Mouse (Mus musculus): ENCODE results near the gene Gpr39. TPM values are rescaled to one million over a fixed set of nuclear protein-coding genes. Genes with fewer than 3 reads are reported as not detected.

The Gpr39 gene
- polyA plus RNA-seq, 1 experiment from 2014 or later, result 4.9 TPM

DNA sequence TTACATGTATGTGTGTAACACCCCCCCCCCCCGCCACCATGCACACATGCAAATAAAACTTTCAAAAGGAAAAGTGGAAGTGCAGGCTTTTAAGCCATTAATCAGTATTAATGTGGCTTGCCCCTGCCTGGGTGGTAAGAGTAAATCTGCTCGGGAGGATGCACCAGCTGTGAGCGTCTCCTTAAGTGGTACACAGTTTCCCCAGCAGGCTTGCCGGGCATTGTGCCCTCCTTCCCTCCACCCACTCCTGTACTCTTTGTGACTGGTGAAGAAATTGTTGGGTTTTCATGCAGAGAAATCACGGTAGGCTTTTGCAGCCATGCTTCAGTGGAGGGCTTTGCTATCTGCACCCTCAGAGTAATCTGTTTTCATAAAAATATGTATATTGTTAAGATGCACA is 181.8 kb downstream of the Gpr39 start:
- H3K9me3 ChIP-seq (ENCODE audit: control insufficient read depth, low read length), result no peaks in the 10 kb centered on the region
- H3K27ac ChIP-seq (ENCODE audit: low read depth, low read length), result no peak overlapping the region
- H3K9ac ChIP-seq (ENCODE audit: low read depth, low read length), result no peak overlapping the region
- H3K4me2 ChIP-seq, result no peak overlapping the region
- H3K4me3 ChIP-seq (ENCODE audit: low read depth, low read length), result no peak overlapping the region
- ATAC-seq (replicated peaks; ENCODE audit: low FRiP score) (no peak), DNase-seq (ENCODE audit: low spot score) (no peak)
- no peaks in the 10 kb centered on the region for H3K27me3 ChIP-seq (replicated peaks; ENCODE audit: control insufficient read depth, insufficient read depth, low read length)
- no peaks in the 10 kb centered on the region for H3K36me3 ChIP-seq (ENCODE audit: control insufficient read depth, insufficient read depth, low read length)
- 76% methylated on average over 5 of the region's 5 CpGs for WGBS
- H3K4me1 ChIP-seq (replicated peaks; ENCODE audit: control insufficient read depth, insufficient read depth, low read length), result no peaks in the 10 kb centered on the region

- no peak for ATAC-seq (replicated peaks; ENCODE audit: low FRiP score)
Measured at GRCm38 (mm10) chr1:125870056-125870455, 193.3 kb downstream of the Gpr39 start.

DNA sequence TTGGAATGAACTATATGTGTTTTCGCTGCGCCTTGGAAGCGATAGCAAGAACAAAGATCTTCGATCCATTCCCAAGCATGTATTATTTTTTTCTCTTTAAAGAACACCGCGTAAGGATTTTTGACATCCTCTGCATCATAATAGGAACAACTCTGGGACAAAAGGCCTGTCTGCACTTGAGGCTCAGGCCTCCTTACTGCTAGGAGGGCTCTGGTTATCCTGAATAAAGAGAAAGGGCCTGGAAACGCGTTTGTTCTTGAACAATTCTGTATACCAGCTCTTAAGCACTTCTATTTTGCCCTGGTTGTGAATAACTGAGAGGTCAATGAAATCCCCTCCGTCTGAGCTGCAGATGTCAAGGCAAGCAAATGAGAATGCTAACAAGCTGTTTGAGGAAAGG is 216.4 kb downstream of the Gpr39 start:
- no peak overlapping the region for H3K4me2 ChIP-seq
- H3K9me3 ChIP-seq (ENCODE audit: control insufficient read depth, low read length), result no peaks in the 10 kb centered on the region
- H3K9ac ChIP-seq (ENCODE audit: low read depth, low read length), result no peak overlapping the region
- no peak overlapping the region for H3K27ac ChIP-seq (ENCODE audit: low read depth, low read length)
- no peak overlapping the region for H3K4me3 ChIP-seq (ENCODE audit: low read depth, low read length)
- no peaks in the 10 kb centered on the region for H3K4me1 ChIP-seq (replicated peaks; ENCODE audit: control insufficient read depth, insufficient read depth, low read length)
- DNase-seq (ENCODE audit: low spot score), result no peak
- H3K36me3 ChIP-seq (ENCODE audit: control insufficient read depth, insufficient read depth, low read length), result no peaks in the 10 kb centered on the region
- ATAC-seq (replicated peaks; ENCODE audit: low FRiP score), result no peak
- 87% methylated on average over 9 of the region's 9 CpGs for WGBS
- H3K27me3 ChIP-seq (replicated peaks; ENCODE audit: control insufficient read depth, insufficient read depth, low read length), result no peaks in the 10 kb centered on the region

More at GRCm38 (mm10) chr1:125870056-125870455, 193.3 kb downstream of the Gpr39 start:
- Histone ChIP-seq H3K36me3 (ENCODE audit: control insufficient read depth, insufficient read depth, low read length) (no peaks in the 10 kb centered on the region; the same call in 1 of the 2 replicates), H3K9me3 (ENCODE audit: control insufficient read depth, low read length) (no peaks in the 10 kb centered on the region), H3K9ac (ENCODE audit: low read depth, low read length) (no peak overlapping the region), H3K4me3 (ENCODE audit: low read depth, low read length) (no peak overlapping the region), H3K4me2 (no peak overlapping the region), H3K4me1 (replicated peaks; ENCODE audit: control insufficient read depth, insufficient read depth, low read length) (no peaks in the 10 kb centered on the region), H3K27ac (ENCODE audit: low read depth, low read length) (no peak overlapping the region), H3K27me3 (replicated peaks; ENCODE audit: control insufficient read depth, insufficient read depth, low read length) (no peaks in the 10 kb centered on the region)
- no peak for DNase-seq (ENCODE audit: low spot score)
- WGBS, result 54% methylated on average over 7 of the region's 7 CpGs

DNA sequence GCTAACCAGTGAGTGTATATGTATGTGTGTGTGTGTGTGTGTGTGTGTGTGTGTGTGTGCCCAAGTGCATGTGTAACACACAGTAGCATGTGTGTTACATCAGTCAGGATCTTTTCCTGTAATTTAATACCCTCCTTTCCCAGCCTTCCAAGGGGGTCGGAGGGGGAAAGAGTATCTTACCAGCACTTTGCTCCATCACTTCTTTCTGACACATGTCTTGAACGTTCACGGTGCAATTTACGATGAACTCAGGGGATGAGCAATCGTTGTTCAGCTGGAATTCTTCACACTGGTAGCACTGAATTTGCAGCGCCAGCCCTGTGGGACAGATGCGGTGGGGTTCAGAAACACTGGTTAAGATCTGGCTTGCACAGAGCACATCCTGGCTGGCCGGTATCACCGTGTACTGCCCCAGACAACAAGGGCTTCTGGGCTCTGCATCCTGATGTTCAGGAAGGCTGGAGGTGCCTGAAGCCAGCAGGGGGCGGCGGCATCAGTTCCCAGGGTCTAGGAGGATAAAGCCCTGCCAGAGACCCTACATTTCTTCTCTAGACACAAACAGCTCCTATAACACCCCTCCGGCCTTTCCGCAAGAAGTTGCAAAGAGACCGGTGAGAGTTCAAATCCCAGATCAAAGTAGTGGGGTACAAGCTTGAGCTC is 233.5 kb downstream of the Gpr39 start:
- Histone ChIP-seq H3K27ac (ENCODE audit: low read depth, low read length) (no peak overlapping the region), H3K36me3 (ENCODE audit: control insufficient read depth, insufficient read depth, low read length) (no peaks in the 10 kb centered on the region), H3K4me2 (peak overlapping the region; percentile 81), H3K9me3 (ENCODE audit: control insufficient read depth, low read length) (no peaks in the 10 kb centered on the region), H3K4me1 (replicated peaks; ENCODE audit: control insufficient read depth, insufficient read depth, low read length) (0 out of 2 replicates have a peak, but pooled peaks cover 2% of the 10 kb centered on the region), H3K4me3 (ENCODE audit: low read depth, low read length) (no peak overlapping the region), H3K27me3 (replicated peaks; ENCODE audit: control insufficient read depth, insufficient read depth, low read length) (peaks cover 42% of the 10 kb centered on the region), H3K9ac (ENCODE audit: low read depth, low read length) (no peak overlapping the region)
- ATAC-seq (replicated peaks; ENCODE audit: low FRiP score) (no peak), DNase-seq (ENCODE audit: low spot score) (peak; percentile 36)
- WGBS, result 17% methylated on average over 14 of the region's 14 CpGs

- no peak for ATAC-seq (replicated peaks; ENCODE audit: low FRiP score)
- no peak overlapping the region for H3K9ac ChIP-seq (ENCODE audit: low read depth, low read length)
- 3% methylated on average over 9 of the region's 9 CpGs for WGBS
- no peak for DNase-seq (ENCODE audit: low spot score)
- no peaks in the 10 kb centered on the region for H3K36me3 ChIP-seq (ENCODE audit: control insufficient read depth, insufficient read depth, low read length)
- peak overlapping the region; percentile 81 for H3K4me2 ChIP-seq
- H3K27ac ChIP-seq (ENCODE audit: low read depth, low read length), result no peak overlapping the region
- H3K9me3 ChIP-seq (ENCODE audit: control insufficient read depth, low read length), result no peaks in the 10 kb centered on the region
- H3K4me3 ChIP-seq (ENCODE audit: low read depth, low read length), result peak overlapping the region; percentile 46
- H3K4me1 ChIP-seq (replicated peaks; ENCODE audit: control insufficient read depth, insufficient read depth, low read length), result 0 out of 2 replicates have a peak, but pooled peaks cover 2% of the 10 kb centered on the region
- peaks cover 42% of the 10 kb centered on the region for H3K27me3 ChIP-seq (replicated peaks; ENCODE audit: control insufficient read depth, insufficient read depth, low read length)
Measured at GRCm38 (mm10) chr1:125910871-125911265, 234.1 kb downstream of the Gpr39 start.

DNA sequence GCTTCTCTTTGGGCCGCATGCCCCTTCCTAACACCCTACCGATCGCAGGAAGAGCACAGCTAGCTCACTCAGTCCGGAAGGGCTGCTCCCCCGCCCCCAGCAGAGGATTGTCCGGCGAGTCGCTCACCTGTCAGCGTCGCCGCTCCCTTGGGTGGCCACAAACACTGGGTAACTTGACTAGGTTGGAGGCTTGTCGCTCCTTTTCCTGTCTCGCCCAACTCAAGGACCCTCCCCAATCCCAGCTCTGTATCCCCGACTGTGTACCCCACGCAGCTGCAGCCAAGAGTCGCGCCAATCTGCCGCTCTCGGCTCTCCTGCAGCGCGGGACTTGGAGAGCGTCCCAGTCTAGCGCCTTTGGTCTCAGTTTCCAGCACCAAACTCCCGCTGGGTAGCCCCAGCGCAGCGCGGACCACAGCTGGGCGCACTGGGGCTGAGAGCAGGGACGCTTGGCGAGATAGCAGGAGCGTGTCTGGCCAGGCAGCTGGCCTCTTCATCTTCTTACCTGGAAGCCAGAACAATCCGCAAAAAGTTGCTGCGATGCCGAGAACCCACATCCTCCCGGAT is 234.6 kb downstream of the Gpr39 start:
- DNase-seq (ENCODE audit: low spot score) (peak; percentile 44), ATAC-seq (replicated peaks; ENCODE audit: low FRiP score) (peak; percentile 33; the same call in 1 of the 2 replicates)
- H3K4me1 ChIP-seq (replicated peaks; ENCODE audit: control insufficient read depth, insufficient read depth, low read length), result 0 out of 2 replicates have a peak, but pooled peaks cover 2% of the 10 kb centered on the region
- under 1% methylated on average over 35 of the region's 35 CpGs for WGBS
- H3K9me3 ChIP-seq (ENCODE audit: control insufficient read depth, low read length), result no peaks in the 10 kb centered on the region
- no peak overlapping the region for H3K9ac ChIP-seq (ENCODE audit: low read depth, low read length)
- H3K4me3 ChIP-seq (ENCODE audit: low read depth, low read length), result peak overlapping the region; percentile 46
- no peaks in the 10 kb centered on the region for H3K36me3 ChIP-seq (ENCODE audit: control insufficient read depth, insufficient read depth, low read length)
- H3K27me3 ChIP-seq (replicated peaks; ENCODE audit: control insufficient read depth, insufficient read depth, low read length), result peaks cover 42% of the 10 kb centered on the region
- peak overlapping the region; percentile 81 for H3K4me2 ChIP-seq
- H3K27ac ChIP-seq (ENCODE audit: low read depth, low read length), result no peak overlapping the region

GRCm38 (mm10) chr1:125911901-125912445 is 235.2 kb downstream of the Gpr39 start:
- H3K4me1 ChIP-seq (replicated peaks; ENCODE audit: control insufficient read depth, insufficient read depth, low read length), result 0 out of 2 replicates have a peak, but pooled peaks cover 2% of the 10 kb centered on the region
- ATAC-seq (replicated peaks; ENCODE audit: low FRiP score) (peak; percentile 39), DNase-seq (ENCODE audit: low spot score) (peak; percentile 46)
- no peaks in the 10 kb centered on the region for H3K36me3 ChIP-seq (ENCODE audit: control insufficient read depth, insufficient read depth, low read length)
- H3K27me3 ChIP-seq (replicated peaks; ENCODE audit: control insufficient read depth, insufficient read depth, low read length), result peaks cover 42% of the 10 kb centered on the region
- no peaks in the 10 kb centered on the region for H3K9me3 ChIP-seq (ENCODE audit: control insufficient read depth, low read length)
- H3K4me2 ChIP-seq, result peak overlapping the region; percentile 81
- 0% methylated on average over 40 of the region's 43 CpGs for WGBS
- H3K4me3 ChIP-seq (ENCODE audit: low read depth, low read length), result peak overlapping the region; percentile 46
- no peak overlapping the region for H3K9ac ChIP-seq (ENCODE audit: low read depth, low read length)
- no peak overlapping the region for H3K27ac ChIP-seq (ENCODE audit: low read depth, low read length)

DNA sequence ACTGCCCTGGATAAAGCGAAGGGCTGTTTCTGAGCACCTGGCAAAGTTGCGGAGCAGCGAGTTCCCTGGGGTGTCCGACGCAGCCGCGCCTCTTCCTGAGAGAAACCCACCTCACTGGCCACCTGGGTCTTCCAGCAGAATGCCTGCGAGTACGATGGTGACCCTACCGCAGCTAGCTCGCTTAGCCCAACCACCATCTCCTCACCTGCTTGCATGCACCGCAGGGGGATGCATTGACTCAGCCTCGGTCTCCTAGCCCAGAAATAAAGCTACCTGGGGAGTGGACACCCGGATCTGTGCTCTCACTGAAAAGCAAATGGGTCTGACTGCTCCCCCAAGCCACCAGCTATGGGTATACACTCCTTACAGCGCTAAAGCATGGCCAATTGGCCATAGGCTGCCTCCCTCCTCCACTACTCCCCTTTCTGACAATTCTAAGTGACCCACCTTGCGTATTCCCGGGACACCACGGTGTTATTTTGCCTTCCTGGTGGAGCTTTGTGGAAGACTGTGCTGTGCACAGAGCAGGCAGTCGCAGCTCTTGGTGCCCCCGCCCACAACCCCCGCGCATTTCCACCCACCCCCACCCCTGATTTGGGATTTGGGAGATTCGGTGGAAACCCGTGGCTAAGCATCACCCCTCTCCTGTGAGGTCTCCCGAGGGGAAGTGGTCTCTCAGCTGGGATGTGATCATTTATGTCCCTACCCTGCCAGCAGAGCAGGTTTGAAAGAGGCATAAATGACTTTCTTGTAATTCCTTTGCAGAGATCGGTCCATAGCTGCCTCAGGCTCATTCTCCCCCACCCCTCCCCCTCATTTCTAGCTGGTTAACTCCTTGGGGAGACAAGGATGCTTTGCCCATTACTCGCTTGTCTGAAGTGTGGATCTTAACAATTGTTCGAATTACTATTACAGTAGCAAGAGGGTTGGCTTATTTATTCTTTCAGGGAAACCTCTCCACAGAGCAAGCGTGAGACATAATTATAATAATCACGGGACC is 236.1 kb downstream of the Gpr39 start, which contains the start of gene Lypd1:
Lypd1 (minus strand) TSS at position 501 of the 1,000 bp plus-strand sequence.
- Histone ChIP-seq H3K9me3 (ENCODE audit: control insufficient read depth, low read length) (no peaks in the 10 kb centered on the region), H3K4me3 (ENCODE audit: low read depth, low read length) (peak within 1 kb of the TSS; percentile 46), H3K27me3 (replicated peaks; ENCODE audit: control insufficient read depth, insufficient read depth, low read length) (peaks cover 42% of the 10 kb centered on the region), H3K36me3 (ENCODE audit: control insufficient read depth, insufficient read depth, low read length) (no peaks in the 10 kb centered on the region), H3K4me1 (replicated peaks; ENCODE audit: control insufficient read depth, insufficient read depth, low read length) (0 out of 2 replicates have a peak, but pooled peaks cover 2% of the 10 kb centered on the region), H3K9ac (ENCODE audit: low read depth, low read length) (no peak within 1 kb of the TSS), H3K27ac (ENCODE audit: low read depth, low read length) (no peak within 1 kb of the TSS), H3K4me2 (peak within 1 kb of the TSS; percentile 81)
- whole genome bisulfite sequencing, result 7% methylated on average over 30 of the region's 30 CpGs
- ATAC-seq (replicated peaks; ENCODE audit: low FRiP score) (no peak), DNase-seq (ENCODE audit: low spot score) (peak; percentile 31)
